In the genomic region with DNA sequence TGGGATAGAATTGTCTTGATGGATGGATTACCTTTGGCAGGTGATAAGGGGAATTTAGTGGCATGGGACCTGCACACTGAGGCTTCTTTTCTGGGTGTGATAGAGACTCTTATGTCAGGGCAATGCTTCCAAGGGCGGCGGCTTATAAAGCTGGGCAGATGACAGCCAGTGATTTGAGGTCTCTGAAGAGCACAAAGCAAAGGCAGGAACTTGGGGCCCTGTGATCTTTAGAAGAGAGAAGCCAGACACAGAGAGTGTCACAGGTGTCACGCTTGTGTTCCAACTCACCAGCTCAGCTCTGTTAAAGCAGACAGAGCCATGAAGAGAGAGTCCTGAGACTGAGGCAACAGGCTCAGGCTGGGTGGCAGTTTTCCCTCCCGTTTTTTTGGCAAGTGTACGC, we compare ENCODE assay signal across 23 mouse cellular contexts. TPM values are rescaled to one million over a fixed set of nuclear protein-coding genes. Genes with fewer than 3 reads are reported as not detected.
"Had no signal": no experiment of that assay in that cellular context is flagged by ENCODE, and none has a peak within 500 bp of the region (broad histone marks: within the 10 kb centered on the region; RNA-seq: fewer than 3 reads in every experiment).

No protein-coding gene starts in this region.

- H3K36me3 ChIP-seq: limb, embryonic 15.5 days; midbrain, embryonic 15.5 days; neural tube, embryonic 13.5 days had no signal

- H3K27me3 ChIP-seq: intestine, embryonic 15.5 days; lung, embryonic 15.5 days; midbrain, embryonic 15.5 days had no signal

- DNase-seq: kidney, adult 18-20 months; kidney, postnatal 10 days; kidney, postnatal 4 days; lung, postnatal 14 days; retina, postnatal 1 day; right cerebral cortex, postnatal 14 days had no signal

- H3K4me1 ChIP-seq: intestine, embryonic 15.5 days had no signal

- H3K4me3 ChIP-seq: intestine, embryonic 15.5 days; layer of hippocampus, adult 2 months; limb, embryonic 15.5 days; liver, embryonic 12.5 days; lung, embryonic 15.5 days; midbrain, embryonic 15.5 days; neural tube, embryonic 13.5 days had no signal

- ATAC-seq: intestine, embryonic 15.5 days; liver, embryonic 12.5 days; midbrain, embryonic 15.5 days had no signal

- H3K27ac ChIP-seq: intestine, embryonic 15.5 days; layer of hippocampus, adult 2 months; limb, embryonic 15.5 days; liver, embryonic 12.5 days; lung, embryonic 15.5 days; midbrain, embryonic 15.5 days; neural tube, embryonic 13.5 days; stomach, postnatal 0 days had no signal

RNA-seq across cellular contexts. Expression of gene Cadm4, which starts 13.9 kb away (rescaled TPM):
- total RNA-seq: monocyte, adult 5-6 weeks had no signal
- polyA plus RNA-seq: macrophage had no signal

RNA-seq across cellular contexts. Expression of gene Irgc1, which starts 15.8 kb away (rescaled TPM):
- total RNA-seq: layer of hippocampus, adult 2 months; layer of hippocampus, postnatal 10 days; monocyte, adult 5-6 weeks had no signal
- polyA plus RNA-seq: intestine, embryonic 15.5 days; kidney, embryonic 14.5 days; limb, embryonic 11.5 days; liver, embryonic 12.5 days; liver, embryonic 16.5 days; lung, embryonic 15.5 days; macrophage; midbrain, embryonic 11.5 days; midbrain, embryonic 15.5 days; neural tube, embryonic 13.5 days had no signal

RNA-seq across cellular contexts. Expression of gene AC161166.1, which starts 44.4 kb away (rescaled TPM):
- total RNA-seq: layer of hippocampus, adult 2 months; layer of hippocampus, postnatal 10 days; left cerebral cortex, adult 8-10 months; left cerebral cortex, postnatal 25 days; monocyte, adult 5-6 weeks had no signal
- polyA plus RNA-seq: liver, embryonic 16.5 days; macrophage had no signal
